Mouse (Mus musculus): ENCODE data around the gene Pdlim7.
A peak's percentile ranks its signal among the peaks of the same experiment; 100 is the strongest.

Gene Pdlim7

GRCm38 (mm10) chr13:55513111-55513748 lies at the start of gene Pdlim7:
TSS of gene Pdlim7 (minus strand) at chr13:55513676.
- DNase-seq (ENCODE audit: low read depth, low spot score): peak; percentile 54

GRCm38 (mm10) chr13:55557499-55557898 lies 44.0 kb upstream of the Pdlim7 start:
- no peak for DNase-seq (ENCODE audit: low read depth, low spot score)

GRCm38 (mm10) chr13:55555921-55556320 lies 42.4 kb upstream of the Pdlim7 start:
- no peak for DNase-seq (ENCODE audit: low read depth, low spot score)

- DNase-seq (ENCODE audit: low read depth, low spot score): no peak
Observed at GRCm38 (mm10) chr13:55549061-55549460, 35.6 kb upstream of the Pdlim7 start.

- DNase-seq (ENCODE audit: low read depth, low spot score): no peak
Observed at GRCm38 (mm10) chr13:55548426-55548825, 35.0 kb upstream of the Pdlim7 start.

- DNase-seq (ENCODE audit: low read depth, low spot score): no peak
Observed at GRCm38 (mm10) chr13:55547916-55548315, 34.4 kb upstream of the Pdlim7 start.

- DNase-seq (ENCODE audit: low read depth, low spot score): no peak
Observed at GRCm38 (mm10) chr13:55544792-55545191, 31.3 kb upstream of the Pdlim7 start.

GRCm38 (mm10) chr13:55543447-55543846 lies 30.0 kb upstream of the Pdlim7 start:
- DNase-seq (ENCODE audit: low read depth, low spot score): no peak

- DNase-seq (ENCODE audit: low read depth, low spot score): no peak
Observed at GRCm38 (mm10) chr13:55542891-55543290, 29.4 kb upstream of the Pdlim7 start.

- DNase-seq (ENCODE audit: low read depth, low spot score): no peak
Observed at GRCm38 (mm10) chr13:55540933-55541332, 27.5 kb upstream of the Pdlim7 start.

- peak; percentile 98 for DNase-seq (ENCODE audit: low read depth, low spot score)
Observed at GRCm38 (mm10) chr13:55536194-55537175, 23.0 kb upstream of the Pdlim7 start, which contains the start of gene Ddx41. TSS of gene Ddx41 (minus strand) at chr13:55536658.

GRCm38 (mm10) chr13:55535796-55536193 lies 22.3 kb upstream of the Pdlim7 start:
- DNase-seq (ENCODE audit: low read depth, low spot score): no peak

- DNase-seq (ENCODE audit: low read depth, low spot score): no peak
Observed at GRCm38 (mm10) chr13:55535191-55535590, 21.7 kb upstream of the Pdlim7 start.

GRCm38 (mm10) chr13:55529198-55529915 lies 15.9 kb upstream of the Pdlim7 start, which contains the start of gene Dok3:
TSS of gene Dok3 (minus strand) at chr13:55529296.
- DNase-seq (ENCODE audit: low read depth, low spot score): no peak

GRCm38 (mm10) chr13:55527834-55528772 lies 14.6 kb upstream of the Pdlim7 start:
- no peak for DNase-seq (ENCODE audit: low read depth, low spot score)

GRCm38 (mm10) chr13:55527212-55527611 lies 13.7 kb upstream of the Pdlim7 start:
- DNase-seq (ENCODE audit: low read depth, low spot score): no peak

GRCm38 (mm10) chr13:55525733-55526553 lies 12.5 kb upstream of the Pdlim7 start:
- DNase-seq (ENCODE audit: low read depth, low spot score): no peak

- no peak for DNase-seq (ENCODE audit: low read depth, low spot score)
Observed at GRCm38 (mm10) chr13:55523951-55524600, 10.6 kb upstream of the Pdlim7 start.

- DNase-seq (ENCODE audit: low read depth, low spot score): no peak
Observed at GRCm38 (mm10) chr13:55523278-55523677, 9.8 kb upstream of the Pdlim7 start.

Data from brain, embryonic 18.5 days (tissue).